Mouse (Mus musculus): ENCODE measurements around the gene Runx1.

Runx1 gene

DNA sequence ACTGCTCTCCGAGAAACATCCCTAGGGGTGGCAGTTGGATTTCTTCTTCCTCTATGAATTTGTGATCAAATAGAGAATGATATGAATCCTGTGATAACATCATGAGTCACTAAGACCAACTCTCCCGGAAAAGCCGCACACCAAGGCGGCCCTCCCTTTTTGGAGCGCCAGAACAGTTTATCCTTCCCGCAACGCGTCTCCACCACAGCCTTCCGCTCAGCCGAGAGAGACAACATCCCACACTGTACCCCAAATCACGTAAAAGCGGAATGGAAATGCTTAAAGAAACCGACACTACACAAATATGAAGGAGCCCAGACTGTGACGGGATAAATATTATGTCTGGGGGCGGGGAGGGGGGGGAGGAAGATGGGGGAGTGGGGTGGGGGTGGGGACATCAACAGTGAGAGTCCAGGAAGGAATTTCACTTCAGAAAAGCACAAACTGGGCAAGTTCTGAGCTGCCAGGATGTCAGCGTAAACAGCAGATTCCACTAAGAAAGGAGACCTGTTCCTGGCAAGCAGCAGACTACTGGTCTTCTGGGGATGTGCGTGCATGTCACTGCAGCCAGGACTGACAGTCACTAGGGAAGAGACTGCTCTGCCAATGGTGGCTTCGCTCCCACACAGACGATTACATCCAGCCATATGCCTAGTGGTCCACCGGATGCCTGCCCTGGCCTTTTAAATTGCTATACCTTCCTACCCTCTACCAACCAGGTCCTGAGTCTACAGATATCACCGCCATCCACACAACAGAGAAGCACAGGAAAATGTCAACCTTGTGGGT lies 141.3 kb downstream of the Runx1 start:
- in situ Hi-C loops (cut with MboI, MseI): loop anchor here (5.0 kb wide), 2 partner anchors 47 to 608 kb away; no protein-coding TSS in a partner anchor

DNA sequence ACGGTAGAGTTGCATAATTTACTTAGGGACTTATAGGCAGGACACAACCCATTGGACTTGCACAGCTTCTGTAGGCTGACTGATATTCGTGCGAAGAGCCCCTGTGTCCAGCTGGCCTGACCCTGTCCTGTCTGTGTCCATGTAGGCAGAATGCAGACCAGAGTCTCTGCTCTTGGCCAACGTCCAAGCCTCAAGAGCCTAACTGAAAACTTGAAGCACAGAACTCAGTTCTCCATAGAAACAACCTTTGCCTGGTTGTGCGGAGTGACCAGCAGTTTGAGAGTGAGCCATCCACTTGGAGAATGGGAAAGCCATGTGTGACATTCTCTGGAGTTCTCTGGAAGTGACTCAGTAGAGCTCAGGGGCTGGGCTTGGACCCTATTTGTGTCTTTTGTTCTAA lies 149.3 kb downstream of the Runx1 start:
- in situ Hi-C loops (cut with MboI, MseI): no loop called here

DNA sequence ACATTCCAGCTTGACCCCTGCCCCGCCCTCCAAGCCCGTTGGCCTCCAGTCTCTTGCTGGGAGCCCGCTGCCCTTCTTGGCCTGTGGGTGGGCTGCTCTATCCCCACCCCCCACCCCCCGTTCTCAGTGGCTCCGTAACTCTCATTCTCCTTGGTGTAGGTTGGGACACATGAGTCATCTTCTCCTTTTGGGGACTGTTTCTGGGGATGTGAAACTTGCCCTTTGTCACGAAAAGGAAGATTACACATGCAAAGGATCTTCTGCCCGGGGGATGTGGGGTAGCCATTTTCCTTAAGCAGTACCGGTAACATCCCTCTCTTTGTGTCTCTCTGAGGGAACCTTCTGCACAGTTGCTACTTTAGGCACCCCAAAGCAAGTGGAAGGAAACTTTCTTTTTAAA lies 150.3 kb downstream of the Runx1 start:
- in situ Hi-C loops (cut with MboI, MseI): no loop called here

DNA sequence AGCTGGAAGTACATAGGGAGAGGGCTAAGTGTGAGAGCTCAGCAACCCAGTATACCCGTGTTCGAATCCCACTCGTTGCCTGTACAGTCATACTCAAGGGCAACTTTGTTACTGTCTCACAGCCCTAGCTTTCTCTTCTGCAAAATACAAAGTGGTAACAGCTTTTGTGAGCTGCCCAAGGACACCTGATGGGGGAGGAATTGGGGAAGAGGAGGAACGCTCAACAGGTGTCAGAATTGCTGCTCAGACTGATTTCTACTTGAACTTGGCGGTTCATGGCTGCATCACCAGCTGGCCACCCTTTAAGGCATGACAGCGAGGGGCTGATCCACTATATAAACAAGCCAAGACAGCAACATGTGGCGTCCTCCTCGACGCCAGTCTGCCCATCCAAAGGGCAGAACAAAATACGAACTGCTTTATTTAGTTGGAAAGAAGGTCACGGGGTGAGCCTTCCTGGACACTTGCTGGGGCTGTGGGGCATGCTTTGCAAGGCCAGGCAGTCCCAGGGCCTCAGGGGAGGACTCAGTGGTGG lies 151.0 kb downstream of the Runx1 start:
- in situ Hi-C loops (cut with MboI, MseI): no loop called here

DNA sequence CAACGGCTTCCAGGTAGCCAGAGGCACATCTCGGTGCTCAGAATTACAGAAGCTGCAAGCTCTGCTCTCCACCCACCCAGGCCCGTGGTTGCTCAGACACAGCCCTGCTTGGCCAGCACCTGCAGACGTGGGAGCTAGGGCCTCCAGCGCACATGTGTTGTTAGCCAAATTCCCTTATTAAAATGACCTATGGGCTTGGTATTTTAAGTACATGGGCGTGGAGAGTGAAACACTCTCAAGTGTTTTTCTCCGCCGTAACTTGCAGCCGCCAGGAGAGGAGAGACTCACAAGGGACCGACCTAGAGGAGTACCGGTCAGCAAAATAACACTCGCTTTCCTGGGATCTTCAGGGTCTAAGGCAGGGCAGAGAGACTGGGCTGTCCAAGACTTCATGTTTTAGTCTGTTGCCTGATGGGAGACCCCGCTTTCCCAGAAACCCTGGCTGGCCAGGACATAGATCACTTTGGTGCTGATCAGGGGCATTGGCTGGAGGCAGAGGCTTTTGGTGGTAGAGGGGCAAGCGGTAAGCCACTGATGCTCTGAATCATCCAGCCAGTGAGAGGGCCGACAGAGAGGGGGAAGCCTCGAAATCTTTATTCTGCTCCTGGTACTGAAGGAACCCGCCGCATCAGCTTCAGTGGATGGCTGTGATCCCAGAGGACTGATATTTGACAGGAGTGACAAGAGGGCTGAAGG lies 151.7 kb downstream of the Runx1 start:
- in situ Hi-C loops (cut with MboI, MseI): no loop called here

DNA sequence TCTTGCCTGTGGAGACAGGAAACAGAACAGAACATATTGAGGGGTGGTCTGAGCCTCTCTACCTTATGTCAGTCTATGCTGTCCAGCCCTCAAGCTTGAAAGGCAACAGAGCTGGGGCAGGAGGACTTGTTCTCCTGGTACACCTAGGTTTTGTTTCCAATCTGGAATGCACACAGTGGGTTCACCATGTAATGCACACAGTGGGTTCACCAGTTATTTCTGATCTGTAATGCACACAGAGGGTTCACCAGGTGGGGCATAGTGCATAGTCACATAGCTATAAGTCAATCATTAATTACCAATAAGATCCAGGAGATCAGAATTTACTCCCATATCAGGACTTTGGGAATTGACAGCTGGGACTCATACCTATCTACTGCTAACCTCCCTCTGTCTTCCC lies 157.1 kb downstream of the Runx1 start:
- in situ Hi-C loops (cut with MboI, MseI): no loop called here

DNA sequence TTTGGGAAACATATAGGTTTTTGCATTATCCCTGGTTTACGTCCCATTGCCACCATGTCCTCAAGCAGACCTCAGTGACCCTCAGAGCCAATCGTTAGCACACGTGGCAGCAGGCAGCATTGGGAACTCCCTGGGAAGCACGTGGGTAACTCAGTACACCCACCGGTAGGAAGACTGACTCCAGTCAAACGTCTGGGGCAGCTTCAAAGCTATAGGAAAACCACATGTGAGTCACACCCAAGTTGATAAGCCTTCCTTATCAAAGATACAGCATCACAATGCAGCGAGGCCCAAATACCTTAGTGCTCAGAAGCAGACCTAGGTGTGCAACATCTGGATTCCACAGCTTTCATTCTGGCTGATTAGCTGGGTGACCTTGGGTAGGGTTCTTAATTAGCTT lies 164.2 kb downstream of the Runx1 start:
- in situ Hi-C loops (cut with MboI, MseI): no loop called here

DNA sequence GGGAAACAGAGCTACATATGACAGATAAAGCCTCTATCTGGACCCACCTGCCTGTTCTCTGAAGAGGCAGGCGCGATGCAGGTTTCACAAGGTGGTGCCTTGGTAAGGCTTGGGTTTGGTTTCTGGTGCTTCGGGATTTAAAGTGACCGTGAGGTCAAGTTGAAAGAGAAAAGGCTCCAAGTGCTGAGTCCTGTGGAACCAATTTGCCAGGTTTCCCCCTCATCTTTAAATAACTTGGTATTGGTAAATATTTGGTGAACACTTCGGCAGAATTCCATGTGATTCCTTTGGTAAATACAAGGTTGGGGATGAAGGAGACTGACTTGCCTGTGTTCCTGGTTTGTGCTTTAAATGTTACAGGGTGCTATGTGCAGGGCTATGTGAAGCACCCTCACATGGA lies 169.2 kb downstream of the Runx1 start:
- in situ Hi-C loops (cut with MboI, MseI): loop anchor here in 1 of 2 experiments (10.0 kb wide), 1 partner anchor 1728 kb away; no protein-coding TSS in a partner anchor

DNA sequence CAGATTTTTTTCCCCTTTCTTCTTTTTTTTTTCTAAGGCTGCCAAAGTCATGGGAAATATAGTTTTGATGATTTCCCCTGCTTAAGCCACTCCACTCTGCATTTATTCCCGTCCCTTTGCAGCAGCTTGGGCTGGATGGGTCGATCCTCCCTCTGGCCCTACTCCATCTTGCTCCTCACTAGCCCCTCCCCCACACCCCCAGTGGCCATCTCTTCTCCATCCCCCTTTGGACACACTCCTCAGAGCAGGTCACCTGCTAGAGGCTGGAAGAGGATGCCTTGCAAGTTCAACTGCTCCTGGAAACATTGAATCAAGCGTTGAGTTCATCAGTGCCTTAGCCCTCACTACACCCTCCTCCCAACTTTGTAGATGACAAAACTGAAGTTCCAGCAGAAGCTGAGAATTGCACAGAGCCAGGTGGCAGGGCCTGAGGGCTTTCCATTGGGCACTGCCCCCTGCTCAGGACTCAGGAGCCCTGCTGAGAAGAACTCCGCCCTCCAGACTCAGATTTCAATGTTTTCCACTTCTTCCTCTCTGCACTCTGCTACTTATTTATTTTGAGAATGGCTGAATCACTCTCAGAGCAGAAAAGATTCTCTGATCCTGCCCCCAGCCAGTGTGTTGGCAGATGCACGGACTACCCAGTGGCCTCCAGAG lies 171.5 kb downstream of the Runx1 start:
- in situ Hi-C loops (cut with MboI, MseI): loop anchor here in 1 of 2 experiments (10.0 kb wide), 1 partner anchor 1730 kb away; no protein-coding TSS in a partner anchor

DNA sequence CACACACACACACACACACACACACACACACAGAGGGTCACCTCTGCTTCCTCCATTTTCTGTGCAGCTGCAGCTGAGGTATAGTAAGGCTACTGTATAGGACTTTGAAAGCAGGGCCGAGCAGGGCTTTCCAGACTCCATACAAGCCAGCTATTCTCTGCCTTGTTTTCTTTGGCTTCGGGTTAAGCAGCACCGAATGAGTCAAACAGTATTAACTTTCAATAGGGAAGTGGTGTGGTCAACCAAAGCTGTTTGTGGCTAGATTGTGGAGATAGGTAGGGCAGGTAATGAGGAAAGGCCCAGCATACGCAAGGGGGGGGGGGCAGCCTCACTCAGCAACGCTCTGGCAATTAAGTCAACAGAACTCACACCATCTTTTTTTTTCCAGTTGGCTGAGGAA lies 172.1 kb downstream of the Runx1 start:
- in situ Hi-C loops (cut with MboI, MseI): loop anchor here in 1 of 2 experiments (10.0 kb wide), 1 partner anchor 1731 kb away; no protein-coding TSS in a partner anchor

DNA sequence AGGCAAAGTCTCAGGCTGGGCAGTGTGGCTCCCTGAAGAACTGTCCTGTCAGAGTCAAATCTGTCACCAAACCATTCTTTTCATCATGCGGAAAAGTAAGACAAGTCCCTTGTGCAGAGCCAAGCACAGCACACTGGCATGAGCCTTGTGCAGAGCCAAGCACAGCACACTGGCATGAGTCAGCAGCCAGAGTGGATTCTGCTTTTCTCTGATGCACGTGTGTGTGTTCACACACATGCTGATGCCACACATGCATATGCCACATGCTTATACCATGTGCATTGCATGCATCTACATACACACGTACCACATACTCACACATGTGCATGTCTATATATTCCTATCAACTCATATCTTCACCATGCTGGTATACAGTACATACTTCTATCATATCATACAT lies 174.7 kb downstream of the Runx1 start:
- in situ Hi-C loops (cut with MboI, MseI): loop anchor here in 1 of 2 experiments (10.0 kb wide), 1 partner anchor 1734 kb away; no protein-coding TSS in a partner anchor

DNA sequence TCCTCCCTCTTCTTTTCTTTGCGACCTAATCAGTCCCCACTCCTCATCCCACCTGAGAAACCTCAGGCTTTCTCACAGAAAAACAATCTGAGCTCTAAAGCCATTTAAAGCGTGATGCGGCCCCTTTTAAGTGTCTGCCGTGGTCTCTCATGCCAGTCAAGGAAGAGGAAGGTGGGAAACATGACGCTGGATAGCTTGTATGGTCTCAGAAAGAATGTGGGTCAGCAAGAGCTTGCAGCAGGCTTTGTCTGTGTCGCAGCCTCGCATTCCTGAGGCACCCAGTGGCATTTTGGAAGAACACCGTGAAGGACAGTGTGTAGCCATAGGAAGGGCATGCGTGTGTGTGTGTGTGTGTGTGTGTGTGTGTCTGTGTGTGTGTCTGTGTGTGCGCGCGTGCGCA lies 179.8 kb downstream of the Runx1 start:
- in situ Hi-C loops (cut with MboI, MseI): no loop called here

DNA sequence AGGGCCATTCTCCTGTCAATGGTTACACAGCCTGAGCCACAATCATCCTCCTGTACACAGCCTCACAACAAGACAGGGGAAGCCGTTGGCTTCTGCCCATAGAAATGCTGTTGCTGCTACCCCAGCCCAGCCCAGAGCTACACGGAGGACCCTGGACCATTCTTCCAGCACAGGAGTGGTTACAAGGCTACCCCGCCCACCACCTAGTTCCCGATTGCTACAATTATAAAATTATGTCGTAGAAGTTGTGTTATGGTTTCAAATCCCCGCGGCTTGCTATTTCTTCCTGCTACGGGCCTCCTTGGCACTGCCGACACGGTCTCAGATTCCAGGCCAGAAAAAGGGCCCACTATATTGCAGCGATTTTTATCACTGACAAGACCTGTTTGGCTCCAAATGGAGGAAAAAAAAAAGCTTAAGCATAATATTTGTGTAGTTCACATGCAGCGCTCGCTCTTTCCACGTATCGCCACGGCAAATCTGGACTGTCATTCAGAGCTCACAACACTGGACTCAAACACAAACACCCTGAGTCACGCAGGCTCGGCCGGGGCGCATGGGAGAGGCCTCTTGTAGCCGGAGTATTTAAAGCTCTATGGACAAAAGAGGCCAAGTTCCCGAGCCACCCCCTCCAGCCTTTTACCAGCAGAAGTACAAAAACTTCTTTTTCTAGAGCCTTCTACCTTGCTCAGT lies 180.4 kb downstream of the Runx1 start:
- in situ Hi-C loops (cut with MboI, MseI): no loop called here

DNA sequence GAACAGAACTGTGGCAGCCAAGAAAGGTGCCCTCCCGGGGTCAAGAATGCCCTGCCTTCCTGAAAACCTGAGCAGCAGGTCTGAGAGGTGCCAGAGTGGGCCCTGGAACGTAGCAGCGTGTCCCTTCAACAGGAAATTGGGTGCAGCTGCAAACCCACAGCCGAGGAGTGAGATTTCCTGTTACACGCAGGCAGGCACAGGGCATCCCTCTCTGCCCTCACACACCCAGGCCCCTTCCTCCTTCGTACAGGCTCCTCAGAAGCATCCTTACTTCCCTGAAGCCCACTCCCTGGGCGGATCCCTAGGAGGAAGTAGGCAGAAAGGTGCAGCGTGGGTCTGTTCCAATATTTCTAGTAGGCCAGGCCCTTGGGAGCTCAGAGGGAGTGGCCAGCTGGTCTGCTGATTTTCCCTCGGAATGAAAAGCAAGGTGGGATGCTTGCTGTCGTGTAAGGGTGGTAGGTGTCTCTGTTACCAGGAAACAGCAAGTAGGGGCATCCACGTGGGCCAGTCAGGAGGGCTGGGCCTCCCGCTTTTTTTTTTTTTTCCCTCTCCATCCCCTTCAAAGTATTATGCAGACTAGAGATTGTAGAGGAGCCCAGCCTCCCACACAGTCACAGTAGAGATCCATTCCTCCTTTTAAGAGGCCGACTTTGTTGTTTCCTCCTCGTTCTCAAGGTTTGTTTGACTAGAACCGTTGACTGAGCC lies 181.1 kb downstream of the Runx1 start:
- in situ Hi-C loops (cut with MboI, MseI): no loop called here

DNA sequence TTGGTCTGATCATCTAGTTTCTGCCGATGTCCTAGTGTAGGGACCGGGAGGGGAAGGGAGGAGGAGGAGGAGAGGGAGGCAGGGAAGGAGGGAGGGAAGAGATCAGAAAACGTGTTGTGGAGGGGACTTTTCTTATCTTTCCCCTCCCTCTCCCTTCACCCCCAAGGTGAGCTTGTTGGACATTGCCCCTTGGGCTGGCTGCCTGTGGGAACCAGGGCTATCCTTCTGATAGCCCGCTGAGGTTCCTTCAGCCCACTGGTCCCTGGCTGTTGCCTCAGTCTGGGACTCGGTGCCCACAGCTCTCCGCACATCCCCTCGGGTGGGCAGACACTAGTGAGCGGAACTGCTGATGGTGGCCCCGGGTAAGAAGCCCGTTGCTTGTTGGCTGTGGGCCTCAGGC lies 181.6 kb downstream of the Runx1 start:
- in situ Hi-C loops (cut with MboI, MseI): no loop called here

DNA sequence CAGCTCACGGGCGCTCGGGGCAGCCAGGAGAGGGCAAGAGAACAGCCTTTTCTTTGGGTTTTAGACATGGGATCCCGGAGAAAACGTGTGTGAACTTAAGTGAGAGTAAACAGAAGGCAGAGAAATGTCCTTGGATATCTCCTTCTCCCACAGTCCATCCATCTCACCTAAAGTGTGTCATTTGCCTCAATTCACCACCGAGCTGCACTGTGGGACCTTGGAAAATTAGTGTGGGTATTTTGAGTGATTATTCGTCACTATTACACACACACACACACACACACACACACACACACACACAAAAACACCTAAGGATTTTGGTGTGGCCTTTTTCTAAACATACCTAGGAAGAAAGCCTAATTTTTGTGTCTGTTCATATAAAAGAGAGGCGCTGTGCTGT lies 183.7 kb downstream of the Runx1 start:
- in situ Hi-C loops (cut with MboI, MseI): no loop called here

DNA sequence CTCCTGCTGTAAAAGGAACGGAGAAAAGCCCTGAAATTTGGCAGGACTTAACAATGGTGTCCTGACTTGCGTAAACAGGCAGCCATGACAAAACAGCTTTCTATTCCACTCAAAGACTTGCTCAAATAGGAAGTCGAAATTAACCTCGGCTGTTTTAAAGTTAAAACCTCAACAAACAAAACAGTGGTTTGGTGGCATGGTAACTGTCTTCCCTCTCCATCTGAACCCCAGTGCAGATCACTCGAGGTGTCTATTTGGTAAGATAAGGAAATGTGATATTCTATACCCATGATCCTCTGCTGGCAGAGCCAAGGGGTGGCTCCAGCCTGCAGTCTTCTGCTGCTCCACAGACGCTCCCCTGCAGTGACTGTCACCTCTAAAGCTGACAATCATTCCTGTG lies 184.9 kb downstream of the Runx1 start:
- in situ Hi-C loops (cut with MboI, MseI): no loop called here

DNA sequence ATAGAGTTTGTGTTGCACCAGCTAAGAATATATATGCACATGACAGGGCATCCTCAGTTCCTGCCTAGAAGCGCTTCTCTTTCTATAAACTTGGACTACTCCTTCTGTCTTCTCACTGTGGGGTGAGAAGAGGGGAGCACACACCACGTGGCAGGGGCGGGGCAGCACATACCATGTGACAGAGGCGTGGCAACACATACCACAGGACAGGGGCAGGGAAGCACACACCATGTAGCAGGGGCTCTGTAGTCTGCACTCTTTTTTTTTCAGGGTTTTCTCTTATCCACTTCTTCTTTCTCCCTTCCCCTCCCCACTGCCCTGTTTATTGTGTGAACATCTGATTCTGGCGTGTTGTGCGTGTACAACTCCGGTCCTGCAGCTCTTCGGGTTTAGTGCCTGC lies 186.9 kb downstream of the Runx1 start:
- in situ Hi-C loops (cut with MboI, MseI): loop anchor here in 1 of 2 experiments (5.0 kb wide), 1 partner anchor 48 kb away; no protein-coding TSS in a partner anchor

DNA sequence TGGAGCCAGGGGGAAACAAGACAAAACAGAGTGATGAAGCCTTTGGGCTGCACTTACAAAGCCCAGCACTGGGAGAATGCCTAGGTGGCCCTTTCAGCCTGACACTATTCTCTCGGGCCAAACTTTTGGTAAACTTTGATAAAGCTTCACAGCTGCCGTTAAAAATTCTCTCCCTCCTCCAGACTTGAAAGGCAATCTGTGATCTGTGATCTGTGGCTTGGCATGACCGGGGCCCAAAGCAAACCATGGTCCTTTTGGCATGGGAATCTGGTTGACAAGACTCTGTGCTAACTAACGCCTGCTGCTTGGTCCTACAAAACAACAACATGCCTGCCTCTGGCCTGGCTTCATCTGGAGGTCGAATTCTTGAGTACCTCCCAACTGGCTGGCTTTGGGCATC lies 188.9 kb downstream of the Runx1 start:
- in situ Hi-C loops (cut with MboI, MseI): loop anchor here in 1 of 2 experiments (5.0 kb wide), 1 partner anchor 50 kb away; no protein-coding TSS in a partner anchor

DNA sequence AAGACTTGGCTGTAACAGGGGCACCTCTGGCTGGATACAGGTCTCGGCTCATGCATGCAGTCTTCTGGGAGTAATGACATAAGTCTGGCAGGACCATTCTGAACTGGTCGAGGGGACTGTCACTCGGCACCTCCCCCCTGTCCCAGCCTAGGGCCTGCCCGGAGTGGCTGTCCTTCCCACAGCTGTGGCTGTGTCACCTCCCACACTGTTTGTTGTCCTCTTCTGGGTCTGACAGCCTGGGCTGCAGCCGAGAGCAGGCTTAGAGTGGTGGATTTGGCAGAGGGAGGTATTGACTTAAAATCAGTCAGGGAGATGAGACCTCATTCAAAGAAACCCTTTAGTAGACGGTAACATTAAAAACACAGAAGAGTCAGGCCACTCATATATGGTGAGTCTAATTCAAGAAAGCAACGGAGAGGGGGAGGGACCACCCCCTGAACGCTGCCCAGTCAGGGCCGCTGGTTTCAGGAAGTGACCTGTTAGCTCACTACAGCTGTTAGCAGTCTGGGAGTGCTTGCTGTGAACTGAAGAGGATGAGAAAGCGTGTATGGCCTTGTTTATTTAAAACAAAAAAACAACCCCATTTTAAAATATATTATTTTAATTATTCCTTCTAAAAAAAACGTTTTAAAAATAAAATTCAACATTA lies 193.7 kb downstream of the Runx1 start:
- in situ Hi-C loops (cut with MboI, MseI): no loop called here
